Mouse (Mus musculus): ENCODE measurements at regions not wholly inside any gene's neighbourhood (a gene's known extent, or its start where the extent isn't known, plus 50 kb on each side); places are given as distances from the start of the nearest gene placed in this dataset.

DNA sequence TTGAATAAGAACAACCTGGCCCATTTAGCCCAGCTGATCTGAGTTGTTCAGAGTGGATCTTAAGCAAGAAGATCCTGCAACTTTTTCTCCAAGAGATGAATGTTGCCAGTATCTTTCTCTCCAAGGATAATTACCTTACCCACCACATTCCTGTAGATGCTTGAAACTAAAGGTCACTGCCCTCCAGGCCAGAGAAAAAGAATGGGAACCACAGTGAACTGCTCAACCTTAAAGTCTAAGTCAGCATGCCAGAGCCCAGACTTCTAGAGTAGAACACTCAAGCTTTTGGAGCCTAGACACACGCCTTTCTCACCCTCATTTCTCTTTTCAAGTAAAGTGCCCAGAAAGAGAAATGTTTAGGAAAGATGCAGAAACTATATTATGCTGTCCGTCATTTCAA, 166.5 kb upstream of the Tsc22d2 start:
- TF ChIP-seq CTCF (IDR thresholded peaks at IDR 0.05; ENCODE audit: low read depth) (no peak), EP300 (IDR thresholded peaks at IDR 0.05; ENCODE audit: low read depth) (no peak)

Data from liver, embryonic 14.5 days (tissue).